Mouse (Mus musculus): ENCODE results near the gene Kctd21. TPM values are rescaled to one million over a fixed set of nuclear protein-coding genes. Genes with fewer than 3 reads are reported as not detected.

The Kctd21 gene
- total and polyA plus RNA-seq, 2 experiments, result 3.2 to 4.8 TPM

GRCm38 (mm10) chr7:97332667-97333041 lies 527 bp downstream of the Kctd21 start:
- Histone ChIP-seq H3K79me2 (ENCODE audit: control insufficient read depth, insufficient read depth, low read length) (peaks cover 6% of the 10 kb centered on the region; the same call in 1 of the 2 replicates), H3K4me3 (ENCODE audit: insufficient read depth, low read depth, low read length) (peak overlapping the region; percentile 96), H3K36me3 (ENCODE audit: control insufficient read depth, insufficient read depth, low read length) (no peaks in the 10 kb centered on the region), H3K27ac (replicated peaks; ENCODE audit: insufficient read depth, low read depth, low read length) (peak overlapping the region; percentile 78), H3K4me1 (ENCODE audit: control insufficient read depth, insufficient read depth, low read length) (peaks cover 10% of the 10 kb centered on the region), H3K9ac (ENCODE audit: low read depth, low read length) (peak overlapping the region; percentile 87), H3K27me3 (ENCODE audit: control insufficient read depth, insufficient read depth, low read length) (no peaks in the 10 kb centered on the region)
- WGBS, result 2% methylated on average over 9 of the region's 9 CpGs
- TF ChIP-seq CTCF (IDR thresholded peaks at IDR 0.05; ENCODE audit: low read depth, low read length), result no peak
- DNase-seq (ENCODE audit: extremely low read depth, low read depth, low spot score), result no peak

GRCm38 (mm10) chr7:97333113-97333898 lies 1.2 kb downstream of the Kctd21 start:
- no peak for DNase-seq (ENCODE audit: extremely low read depth, low read depth, low spot score)
- Histone ChIP-seq H3K4me1 (ENCODE audit: control insufficient read depth, insufficient read depth, low read length) (peaks cover 15% of the 10 kb centered on the region), H3K27me3 (ENCODE audit: control insufficient read depth, insufficient read depth, low read length) (no peaks in the 10 kb centered on the region), H3K4me3 (ENCODE audit: insufficient read depth, low read depth, low read length) (no peak overlapping the region; the same call in 1 of the 2 replicates), H3K36me3 (ENCODE audit: control insufficient read depth, insufficient read depth, low read length) (no peaks in the 10 kb centered on the region), H3K79me2 (ENCODE audit: control insufficient read depth, insufficient read depth, low read length) (peaks cover 6% of the 10 kb centered on the region; the same call in 1 of the 2 replicates), H3K27ac (replicated peaks; ENCODE audit: insufficient read depth, low read depth, low read length) (no peak overlapping the region), H3K9ac (ENCODE audit: low read depth, low read length) (no peak overlapping the region)
- 86% methylated on average over 6 of the region's 6 CpGs for WGBS
- TF ChIP-seq POLR2A (IDR thresholded peaks at IDR 0.05; ENCODE audit: extremely low read depth, insufficient read depth, low read length) (no peak), CTCF (IDR thresholded peaks at IDR 0.05; ENCODE audit: low read depth, low read length) (no peak)

- Histone ChIP-seq H3K79me2 (ENCODE audit: control insufficient read depth, insufficient read depth, low read length) (peaks cover 10% of the 10 kb centered on the region; the same call in 1 of the 2 replicates), H3K27me3 (ENCODE audit: control insufficient read depth, insufficient read depth, low read length) (no peaks in the 10 kb centered on the region), H3K27ac (replicated peaks; ENCODE audit: insufficient read depth, low read depth, low read length) (no peak overlapping the region), H3K4me1 (ENCODE audit: control insufficient read depth, insufficient read depth, low read length) (peaks cover 21% of the 10 kb centered on the region), H3K36me3 (ENCODE audit: control insufficient read depth, insufficient read depth, low read length) (no peaks in the 10 kb centered on the region), H3K4me3 (ENCODE audit: insufficient read depth, low read depth, low read length) (no peak overlapping the region), H3K9ac (ENCODE audit: low read depth, low read length) (no peak overlapping the region)
- no peak for DNase-seq (ENCODE audit: extremely low read depth, low read depth, low spot score)
- TF ChIP-seq CTCF (IDR thresholded peaks at IDR 0.05; ENCODE audit: low read depth, low read length) (no peak), POLR2A (IDR thresholded peaks at IDR 0.05; ENCODE audit: extremely low read depth, insufficient read depth, low read length) (no peak)
- 67% methylated on average over 2 of the region's 2 CpGs for WGBS
Measured at GRCm38 (mm10) chr7:97334406-97334805, 2.3 kb downstream of the Kctd21 start.

GRCm38 (mm10) chr7:97336678-97337077 lies 4.6 kb downstream of the Kctd21 start:
- no peak for DNase-seq (ENCODE audit: extremely low read depth, low read depth, low spot score)
- no peak for TF ChIP-seq POLR2A (IDR thresholded peaks at IDR 0.05; ENCODE audit: extremely low read depth, insufficient read depth, low read length)
- TF ChIP-seq CTCF (IDR thresholded peaks at IDR 0.05; ENCODE audit: low read depth, low read length), result no peak
- Histone ChIP-seq H3K4me1 (ENCODE audit: control insufficient read depth, insufficient read depth, low read length) (peaks cover 28% of the 10 kb centered on the region), H3K36me3 (ENCODE audit: control insufficient read depth, insufficient read depth, low read length) (no peaks in the 10 kb centered on the region), H3K27me3 (ENCODE audit: control insufficient read depth, insufficient read depth, low read length) (no peaks in the 10 kb centered on the region), H3K9ac (ENCODE audit: low read depth, low read length) (no peak overlapping the region), H3K4me3 (ENCODE audit: insufficient read depth, low read depth, low read length) (no peak overlapping the region), H3K79me2 (ENCODE audit: control insufficient read depth, insufficient read depth, low read length) (peaks cover 14% of the 10 kb centered on the region; the same call in 1 of the 2 replicates), H3K27ac (replicated peaks; ENCODE audit: insufficient read depth, low read depth, low read length) (no peak overlapping the region)
- 37% methylated on average over 1 of the region's 1 CpGs for WGBS

GRCm38 (mm10) chr7:97338593-97338992 lies 6.5 kb downstream of the Kctd21 start:
- Histone ChIP-seq H3K9ac (ENCODE audit: low read depth, low read length) (no peak overlapping the region), H3K4me1 (ENCODE audit: control insufficient read depth, insufficient read depth, low read length) (peaks cover 25% of the 10 kb centered on the region), H3K27me3 (ENCODE audit: control insufficient read depth, insufficient read depth, low read length) (no peaks in the 10 kb centered on the region), H3K27ac (replicated peaks; ENCODE audit: insufficient read depth, low read depth, low read length) (peak overlapping the region; percentile 74), H3K36me3 (ENCODE audit: control insufficient read depth, insufficient read depth, low read length) (no peaks in the 10 kb centered on the region), H3K79me2 (ENCODE audit: control insufficient read depth, insufficient read depth, low read length) (peaks cover 8% of the 10 kb centered on the region; the same call in 1 of the 2 replicates), H3K4me3 (ENCODE audit: insufficient read depth, low read depth, low read length) (no peak overlapping the region)
- no peak for TF ChIP-seq CTCF (IDR thresholded peaks at IDR 0.05; ENCODE audit: low read depth, low read length)
- TF ChIP-seq POLR2A (IDR thresholded peaks at IDR 0.05; ENCODE audit: extremely low read depth, insufficient read depth, low read length), result no peak
- DNase-seq (ENCODE audit: extremely low read depth, low read depth, low spot score), result peak; percentile 84
- 26% methylated on average over 4 of the region's 4 CpGs for WGBS

GRCm38 (mm10) chr7:97339623-97340022 lies 7.5 kb downstream of the Kctd21 start:
- 98% methylated on average over 7 of the region's 7 CpGs for WGBS
- Histone ChIP-seq H3K4me1 (ENCODE audit: control insufficient read depth, insufficient read depth, low read length) (peaks cover 25% of the 10 kb centered on the region), H3K4me3 (ENCODE audit: insufficient read depth, low read depth, low read length) (no peak overlapping the region), H3K27ac (replicated peaks; ENCODE audit: insufficient read depth, low read depth, low read length) (no peak overlapping the region; the same call in 1 of the 2 replicates), H3K9ac (ENCODE audit: low read depth, low read length) (no peak overlapping the region), H3K27me3 (ENCODE audit: control insufficient read depth, insufficient read depth, low read length) (no peaks in the 10 kb centered on the region), H3K36me3 (ENCODE audit: control insufficient read depth, insufficient read depth, low read length) (no peaks in the 10 kb centered on the region), H3K79me2 (ENCODE audit: control insufficient read depth, insufficient read depth, low read length) (peaks cover 8% of the 10 kb centered on the region; the same call in 1 of the 2 replicates)
- TF ChIP-seq CTCF (IDR thresholded peaks at IDR 0.05; ENCODE audit: low read depth, low read length) (no peak), POLR2A (IDR thresholded peaks at IDR 0.05; ENCODE audit: extremely low read depth, insufficient read depth, low read length) (no peak)
- no peak for DNase-seq (ENCODE audit: extremely low read depth, low read depth, low spot score)
